Mouse (Mus musculus) layer of hippocampus, adult 18-20 months (tissue): Measurements from ENCODE around the gene Slc27a5. TPM values are rescaled to one million over a fixed set of nuclear protein-coding genes. Genes with fewer than 3 reads are reported as not detected.

Experiments
- DNase-seq, 2 experiments: peaks; one replicate each; pipeline ENCODE4 v3.0.0; 2022; ENCODE audit warnings: low spot score in 2 of 2
- long read RNA-seq: library from polyadenylated mRNA; stranded (forward); transcript quantifications from one replicate; pipeline ENCODE4 v2.0.0, GENCODE M21; 2021
- total RNA-seq, 2 experiments: library from RNA; stranded (reverse); gene quantifications; 2 replicates each; pipeline ENCODE4 v1.2.3; 2021

The Slc27a5 gene
- under 1 TPM in 1 of 2 experiments, not detected in 1; 0.57 TPM for total RNA-seq
- long read RNA-seq, partial matches to known transcripts: 8 of 9 reads
- long read RNA-seq, other reads (novel, unspliced or antisense): 1 of 9 reads

DNA sequence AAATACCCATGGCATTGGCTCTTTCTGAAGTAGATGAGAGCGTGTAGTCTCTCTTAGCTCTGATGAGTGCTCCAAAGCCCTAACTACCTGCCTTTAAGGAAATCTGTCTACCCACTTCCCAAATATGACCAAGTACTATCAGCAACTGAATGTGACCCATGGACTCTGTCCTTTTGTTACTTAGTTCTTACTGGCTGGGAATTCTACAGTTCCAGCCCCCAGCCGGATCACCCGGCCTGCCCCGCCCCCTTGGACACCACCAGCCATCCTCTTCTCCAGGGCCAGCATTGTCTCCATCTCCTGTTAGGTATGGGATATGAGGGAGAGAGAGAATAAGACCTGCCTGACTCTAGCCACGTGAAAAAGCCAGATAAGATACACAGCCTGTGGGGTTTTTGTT lies at the start of gene Slc27a5:
Gene Slc27a5 (minus strand): TSS at position 140 of the 400 bp plus-strand sequence.
- DNase-seq: no peak

- no peak for DNase-seq
Observed at GRCm38 (mm10) chr7:13046084-13046483, 48.1 kb upstream of the Slc27a5 start.

GRCm38 (mm10) chr7:13044254-13044625 lies 46.2 kb upstream of the Slc27a5 start:
- DNase-seq: no peak

- DNase-seq: no peak
Observed at GRCm38 (mm10) chr7:13043445-13044253, 45.7 kb upstream of the Slc27a5 start.

DNA sequence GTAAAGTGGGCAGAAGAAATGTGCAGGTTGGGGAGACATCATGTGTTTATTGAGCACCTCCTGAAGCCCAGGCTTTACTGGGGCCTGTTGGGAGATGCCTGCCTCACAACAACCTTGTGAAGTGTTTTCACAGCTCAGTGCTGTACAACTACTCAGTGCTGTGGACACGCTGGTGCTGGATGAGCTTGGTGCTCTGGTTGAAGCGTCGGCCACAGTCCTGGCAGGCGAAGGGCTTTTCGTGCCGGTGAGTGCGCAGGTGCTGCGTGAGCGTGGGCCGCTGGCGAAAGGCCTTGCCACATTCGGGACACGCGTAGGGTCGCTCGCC lies 45.1 kb upstream of the Slc27a5 start:
- DNase-seq: no peak

- no peak for DNase-seq
Observed at GRCm38 (mm10) chr7:13042511-13042910, 44.5 kb upstream of the Slc27a5 start.

DNA sequence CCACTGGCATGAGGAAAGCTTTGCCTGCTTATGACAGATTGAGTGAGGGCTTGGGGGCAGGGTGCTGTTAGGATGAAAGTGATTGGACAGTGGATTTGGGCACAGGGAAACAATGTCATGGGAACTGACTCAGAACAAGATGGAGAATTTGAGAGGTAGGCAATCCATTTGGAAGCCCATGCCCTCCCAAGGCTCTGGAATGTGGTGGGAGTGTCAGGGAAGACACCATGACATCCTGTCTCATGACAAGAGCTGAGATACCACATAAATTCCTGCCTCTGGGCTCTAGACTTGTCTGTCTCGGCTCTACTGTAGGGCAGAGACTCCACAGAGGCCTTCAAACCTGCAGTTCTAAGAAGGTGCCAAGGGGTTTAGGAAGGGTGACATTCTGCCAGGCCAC lies 43.3 kb upstream of the Slc27a5 start:
- no peak for DNase-seq

DNA sequence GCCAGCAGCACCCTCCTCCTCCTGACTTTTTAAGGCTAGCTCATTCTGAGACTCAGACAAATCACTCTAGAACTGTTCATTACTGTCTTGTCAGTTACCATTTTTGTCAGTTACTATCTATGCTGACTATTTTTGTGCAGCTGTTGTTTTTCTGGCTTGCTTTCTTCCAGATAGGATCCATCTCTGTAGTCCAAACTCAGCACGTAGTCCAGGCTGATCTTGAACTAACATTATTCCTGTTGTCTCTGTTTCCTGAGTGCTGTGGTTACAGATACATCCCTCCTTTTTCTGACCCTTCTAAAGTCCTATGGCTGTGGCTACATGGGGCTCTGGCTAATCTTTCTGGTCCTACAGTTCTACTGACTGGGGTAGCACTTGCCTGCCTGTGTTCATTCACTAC lies 41.2 kb upstream of the Slc27a5 start:
- no peak for DNase-seq

DNA sequence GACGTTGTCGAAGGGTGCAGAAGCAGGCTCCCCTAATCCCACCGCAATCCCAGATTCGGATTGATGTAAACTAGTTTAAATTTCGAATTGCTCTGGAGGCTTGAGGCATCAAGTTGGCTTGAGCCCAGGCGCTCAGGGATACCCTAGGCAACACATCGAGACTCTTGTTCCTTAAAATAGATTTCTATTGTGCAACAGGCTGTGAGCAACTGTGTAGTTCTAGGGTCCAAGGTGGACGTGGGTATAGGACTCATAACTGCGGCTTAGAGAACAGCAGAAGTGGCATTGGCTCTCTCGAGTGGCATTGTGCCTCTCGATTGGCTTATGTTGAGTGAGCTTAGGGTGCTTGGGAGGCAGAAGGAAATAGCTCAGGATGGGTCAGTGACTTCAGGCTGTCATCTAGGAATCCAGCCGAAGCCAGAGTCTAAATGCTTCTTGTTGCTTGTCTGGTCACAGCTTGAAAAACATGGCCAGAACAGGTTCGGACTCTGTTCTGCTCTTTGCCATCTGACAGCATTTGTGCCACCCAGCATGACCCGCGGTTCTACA lies 40.7 kb upstream of the Slc27a5 start:
- no peak for DNase-seq

- peak; percentile 99 to 100 for DNase-seq
Observed at GRCm38 (mm10) chr7:13037901-13038555, 40.0 kb upstream of the Slc27a5 start, which contains the start of gene Ube2m. Gene Ube2m (minus strand): TSS chr7:13038275.

DNA sequence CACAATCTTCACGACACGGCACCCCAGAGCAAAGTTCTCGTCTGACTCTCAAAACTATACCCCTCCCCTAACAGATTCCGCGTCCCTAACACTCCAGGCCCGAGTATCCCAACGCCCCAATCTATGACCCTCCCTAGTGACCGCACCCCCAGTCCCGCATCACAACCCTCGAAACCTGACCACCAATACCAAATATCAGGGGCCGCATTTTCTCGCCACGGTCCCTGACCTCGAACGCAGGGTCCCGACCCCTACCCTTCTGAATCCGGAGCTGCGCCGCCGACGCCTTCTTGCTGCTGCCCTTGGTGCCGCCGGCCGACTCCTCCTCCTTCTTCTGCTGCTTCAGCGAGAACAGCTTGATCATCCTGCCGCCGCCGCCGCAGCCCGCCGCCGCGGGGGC lies 39.4 kb upstream of the Slc27a5 start:
- DNase-seq: no peak

GRCm38 (mm10) chr7:13036806-13037205 lies 38.8 kb upstream of the Slc27a5 start:
- DNase-seq: no peak

- DNase-seq: no peak
Observed at GRCm38 (mm10) chr7:13035211-13035855, 37.3 kb upstream of the Slc27a5 start.

- DNase-seq: peak; percentile 98
Observed at GRCm38 (mm10) chr7:13034148-13034977, 36.4 kb upstream of the Slc27a5 start, which contains the start of gene Chmp2a. Gene Chmp2a (minus strand): TSS chr7:13034807.

- no peak for DNase-seq
Observed at GRCm38 (mm10) chr7:13033451-13034147, 35.6 kb upstream of the Slc27a5 start.

DNA sequence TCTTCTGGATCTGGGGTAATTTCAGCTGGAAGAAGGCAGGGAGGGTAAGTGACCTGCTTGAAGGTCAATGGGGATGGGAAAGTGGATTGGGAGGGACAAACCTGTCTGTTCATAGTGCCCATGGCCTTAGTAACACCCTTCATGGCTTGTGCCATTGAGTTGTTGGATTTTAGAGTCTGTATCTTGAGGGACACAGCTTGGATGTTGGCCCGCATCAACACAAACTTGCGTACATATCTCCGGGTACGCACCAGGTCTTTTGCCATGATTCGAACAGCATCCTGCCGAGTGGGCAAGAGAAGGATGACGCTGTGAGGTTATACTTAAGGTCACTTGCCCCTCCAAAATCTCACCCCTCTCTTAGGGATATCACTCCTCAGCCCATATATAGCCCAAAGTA lies 34.5 kb upstream of the Slc27a5 start:
- no peak for DNase-seq

DNA sequence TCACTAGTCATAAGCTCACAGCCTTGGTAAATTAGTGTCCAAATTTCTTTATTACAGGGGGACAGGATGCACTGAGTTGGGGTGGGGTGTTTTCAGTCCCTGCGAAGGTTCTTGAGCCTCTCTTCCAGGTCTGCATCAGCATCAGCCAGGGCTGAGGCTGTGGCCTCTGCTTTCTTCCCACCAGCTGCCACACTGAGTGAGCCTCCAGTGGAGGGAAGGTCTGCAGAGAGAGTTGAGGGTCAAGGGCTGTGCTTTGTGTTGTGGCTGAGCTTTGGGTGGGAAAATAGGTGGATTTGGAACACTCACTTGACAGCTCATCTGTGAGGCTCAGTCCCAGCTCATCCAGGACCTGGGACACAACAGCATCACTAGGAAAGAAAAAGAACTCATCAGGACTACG lies 34.0 kb upstream of the Slc27a5 start:
- DNase-seq: no peak

DNA sequence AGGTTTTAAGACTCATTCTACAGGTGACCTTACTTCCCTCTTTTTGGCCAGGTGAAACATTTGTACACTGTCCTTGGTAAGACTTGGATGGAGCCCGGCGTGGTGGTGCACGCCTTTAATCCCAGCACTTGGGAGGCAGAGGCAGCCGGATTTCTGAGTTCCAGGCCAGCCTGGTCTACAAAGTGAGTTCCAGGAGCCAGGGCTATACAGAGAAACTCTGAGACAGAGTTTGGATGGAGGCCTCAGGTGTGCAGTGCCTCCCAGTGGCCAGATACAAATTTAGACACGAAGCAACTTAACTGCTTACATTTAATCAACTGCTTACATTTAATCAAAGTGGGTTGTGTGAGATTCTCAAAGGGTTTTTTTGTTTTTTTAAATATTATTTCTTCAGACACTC lies 33.1 kb upstream of the Slc27a5 start:
- DNase-seq: no peak

DNA sequence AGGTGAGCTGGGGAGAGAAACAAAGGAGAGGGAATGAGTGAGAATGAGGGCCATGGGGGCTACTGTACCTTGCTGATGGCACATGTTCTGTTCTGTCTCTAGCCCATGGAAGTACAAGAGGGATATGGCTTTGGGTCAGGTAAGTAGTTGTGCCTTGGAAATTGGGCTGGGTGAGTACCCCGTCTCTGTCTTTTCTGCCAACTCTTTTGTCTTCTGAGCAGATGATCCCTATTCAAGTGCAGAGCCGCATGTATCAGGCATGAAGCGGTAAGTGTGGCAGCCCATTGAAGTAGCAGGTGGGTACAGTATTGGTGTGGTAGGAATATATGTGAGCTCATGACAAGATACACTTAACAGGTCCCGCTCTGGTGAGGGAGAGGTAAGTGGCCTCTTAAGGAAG lies 31.0 kb upstream of the Slc27a5 start:
- DNase-seq: no peak

- no peak for DNase-seq
Observed at GRCm38 (mm10) chr7:13025511-13026112, 27.6 kb upstream of the Slc27a5 start.
